Mouse (Mus musculus): Measurements from ENCODE around the gene Trhde. TPM values are rescaled to one million over a fixed set of nuclear protein-coding genes. Genes with fewer than 3 reads are reported as not detected.

The Trhde gene
- polyA plus RNA-seq, 1 experiment from 2014 or later = not detected

DNA sequence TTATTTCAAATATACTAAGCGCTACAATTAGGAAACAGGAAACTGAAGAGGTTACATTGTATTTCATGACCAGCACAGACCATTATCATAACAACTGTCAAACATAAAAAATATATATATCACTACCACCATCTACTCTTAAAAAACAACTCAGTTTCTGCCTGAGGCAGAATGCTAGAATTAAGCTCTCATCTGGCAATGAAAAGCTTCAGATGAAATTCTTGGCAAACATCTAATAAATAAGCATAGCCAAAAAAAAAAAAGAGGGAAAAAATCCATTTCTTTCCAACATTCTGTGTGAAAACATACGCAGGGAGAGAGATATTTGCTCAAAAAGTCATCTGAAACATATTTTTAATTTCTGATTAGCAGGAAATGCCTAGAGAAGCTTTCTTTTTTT lies 67.0 kb downstream of the Trhde start:
- H3K9ac ChIP-seq = no peak overlapping the region
- no peak overlapping the region for H3K4me2 ChIP-seq
- no peak overlapping the region for H3K27ac ChIP-seq (ENCODE audit: poor library complexity, severe bottlenecking)
- no peaks in the 10 kb centered on the region for H3K36me3 ChIP-seq
- ATAC-seq (ENCODE audit: insufficient number of reproducible peaks, low FRiP score) = no peak
- H3K9me3 ChIP-seq (replicated peaks) = no peaks in the 10 kb centered on the region
- H3K4me1 ChIP-seq (replicated peaks) = no peaks in the 10 kb centered on the region
- H3K4me3 ChIP-seq = no peak overlapping the region
- WGBS = 86% methylated on average over 2 of the region's 2 CpGs
- no peaks in the 10 kb centered on the region for H3K27me3 ChIP-seq (replicated peaks)

DNA sequence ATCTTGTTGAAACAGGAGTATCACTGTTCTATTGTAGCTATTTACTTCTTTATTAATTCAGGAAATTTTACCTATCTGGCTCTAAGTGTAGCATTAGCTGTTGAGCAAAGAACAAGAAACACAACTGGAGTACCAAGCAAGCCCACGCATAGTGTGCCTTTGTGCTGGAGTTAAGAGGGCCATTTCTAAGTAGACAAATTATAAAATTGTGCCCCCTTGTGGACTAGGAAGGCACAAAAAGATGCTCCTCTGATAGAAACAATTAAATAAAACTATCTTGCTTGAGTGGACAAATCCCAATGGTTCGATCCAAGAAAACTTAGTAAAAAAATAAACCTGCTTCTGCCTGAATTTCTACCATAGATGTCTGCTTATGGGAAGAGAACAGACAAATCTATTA lies 76.5 kb downstream of the Trhde start:
- WGBS = 72% methylated on average over 2 of the region's 2 CpGs
- no peak for ATAC-seq (ENCODE audit: insufficient number of reproducible peaks, low FRiP score)
- Histone ChIP-seq H3K4me2 (no peak overlapping the region), H3K4me1 (replicated peaks) (no peaks in the 10 kb centered on the region), H3K9ac (no peak overlapping the region), H3K36me3 (no peaks in the 10 kb centered on the region), H3K27ac (ENCODE audit: poor library complexity, severe bottlenecking) (no peak overlapping the region), H3K4me3 (no peak overlapping the region), H3K27me3 (replicated peaks) (no peaks in the 10 kb centered on the region), H3K9me3 (replicated peaks) (no peaks in the 10 kb centered on the region)

DNA sequence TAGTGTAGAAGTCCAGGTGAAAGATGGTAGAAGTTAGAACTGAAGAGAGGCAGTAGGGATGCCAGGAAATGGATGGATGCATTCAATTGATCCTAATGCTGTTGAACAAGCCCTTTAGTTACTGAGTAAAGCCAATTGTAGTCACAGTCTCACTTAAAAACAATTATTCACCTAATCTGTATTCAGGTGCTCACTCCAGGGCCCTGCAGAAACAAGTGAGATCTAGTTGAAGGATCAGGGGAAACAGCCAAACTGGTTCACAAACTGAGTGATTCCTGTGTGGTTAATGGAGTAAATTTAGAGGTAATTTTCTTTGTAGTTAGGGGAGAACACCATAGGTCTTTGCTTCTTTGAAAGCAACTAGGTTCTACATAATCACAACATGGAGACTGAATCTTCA lies 100.3 kb downstream of the Trhde start:
- H3K27ac ChIP-seq (ENCODE audit: poor library complexity, severe bottlenecking) = no peak overlapping the region
- H3K4me2 ChIP-seq = no peak overlapping the region
- no peaks in the 10 kb centered on the region for H3K36me3 ChIP-seq
- ATAC-seq (ENCODE audit: insufficient number of reproducible peaks, low FRiP score) = no peak
- no peaks in the 10 kb centered on the region for H3K9me3 ChIP-seq (replicated peaks)
- no peak overlapping the region for H3K9ac ChIP-seq
- no peak overlapping the region for H3K4me3 ChIP-seq
- H3K4me1 ChIP-seq (replicated peaks) = no peaks in the 10 kb centered on the region
- no peaks in the 10 kb centered on the region for H3K27me3 ChIP-seq (replicated peaks)

DNA sequence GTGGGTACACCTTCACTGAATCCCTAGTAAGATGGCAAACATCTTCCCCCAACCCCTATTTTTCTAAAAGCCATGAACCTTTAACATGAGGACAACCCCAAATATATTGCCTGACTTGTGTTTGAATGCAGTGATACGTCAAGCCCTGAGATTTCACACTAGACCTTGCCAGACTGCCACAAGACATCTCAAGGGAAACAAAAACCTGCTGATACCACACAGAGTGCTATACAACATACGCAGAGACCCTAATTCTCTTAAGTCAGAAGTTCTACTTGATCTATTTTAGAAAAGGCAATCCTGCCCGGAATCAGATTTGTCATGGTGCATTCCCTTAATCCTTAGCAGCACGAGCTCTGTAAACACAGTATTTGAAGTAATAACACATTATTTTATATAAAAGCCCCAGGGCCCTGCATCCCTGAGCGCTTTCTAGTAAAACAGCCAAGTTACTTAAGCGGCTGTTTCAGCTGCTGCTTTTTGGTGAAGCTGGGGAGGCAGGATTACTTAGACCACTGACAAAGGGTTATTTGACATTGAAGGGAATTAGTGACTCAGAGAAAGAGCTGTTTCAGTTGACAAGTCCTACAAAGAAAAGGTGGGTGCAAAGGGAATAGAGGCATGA lies 130.2 kb downstream of the Trhde start:
- Histone ChIP-seq H3K4me2 (no peak overlapping the region), H3K9ac (no peak overlapping the region), H3K4me3 (no peak overlapping the region), H3K27ac (ENCODE audit: poor library complexity, severe bottlenecking) (no peak overlapping the region), H3K27me3 (replicated peaks) (no peaks in the 10 kb centered on the region), H3K36me3 (no peaks in the 10 kb centered on the region), H3K4me1 (replicated peaks) (no peaks in the 10 kb centered on the region), H3K9me3 (replicated peaks) (no peaks in the 10 kb centered on the region)
- WGBS = 70% methylated on average over 6 of the region's 6 CpGs
- no peak for ATAC-seq (ENCODE audit: insufficient number of reproducible peaks, low FRiP score)

DNA sequence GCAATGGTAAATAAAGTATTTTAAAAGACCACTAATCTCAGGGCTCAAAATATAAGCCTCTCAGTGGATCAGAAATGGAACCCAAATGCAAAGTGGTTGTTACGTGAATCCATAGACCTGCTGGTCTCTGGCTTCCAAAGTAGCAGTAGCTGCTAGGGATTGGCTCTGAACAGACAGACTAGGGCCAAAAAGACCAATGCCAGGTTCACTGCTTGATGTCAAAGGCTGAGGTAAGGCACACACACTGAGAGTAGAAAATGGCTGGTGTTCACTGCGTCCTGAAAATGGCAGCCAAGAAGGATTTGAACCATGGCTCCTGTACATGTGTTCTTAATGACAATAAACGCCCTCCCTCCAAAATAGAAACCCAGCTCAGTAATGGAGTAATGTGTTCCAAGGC lies 209.1 kb downstream of the Trhde start:
- ATAC-seq (ENCODE audit: insufficient number of reproducible peaks, low FRiP score) = no peak
- Histone ChIP-seq H3K9me3 (replicated peaks) (no peaks in the 10 kb centered on the region), H3K4me2 (no peak overlapping the region), H3K4me3 (no peak overlapping the region), H3K27ac (ENCODE audit: poor library complexity, severe bottlenecking) (no peak overlapping the region), H3K9ac (no peak overlapping the region), H3K27me3 (replicated peaks) (no peaks in the 10 kb centered on the region), H3K4me1 (replicated peaks) (no peaks in the 10 kb centered on the region), H3K36me3 (no peaks in the 10 kb centered on the region)
- 66% methylated on average over 3 of the region's 3 CpGs for WGBS

DNA sequence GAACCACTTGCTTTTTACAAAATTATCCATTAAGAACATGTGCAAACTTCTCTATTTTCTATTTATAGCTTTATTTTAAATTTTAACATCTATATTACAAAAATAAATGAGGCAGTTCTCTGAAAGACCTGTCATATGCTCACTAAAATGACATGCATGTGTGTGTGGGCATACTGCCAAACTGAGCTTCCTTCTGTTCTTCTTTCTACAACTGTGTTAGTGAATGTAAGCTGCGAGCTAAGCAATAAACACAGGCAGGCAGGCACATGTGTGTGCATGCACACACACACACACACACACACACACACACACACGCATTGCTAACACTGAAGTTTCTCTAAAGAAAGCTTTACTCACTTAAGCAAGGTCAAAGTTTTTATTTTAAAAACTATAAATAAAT lies 223.2 kb downstream of the Trhde start:
- Histone ChIP-seq H3K4me3 (no peak overlapping the region), H3K36me3 (no peaks in the 10 kb centered on the region), H3K9ac (no peak overlapping the region), H3K27me3 (replicated peaks) (no peaks in the 10 kb centered on the region), H3K4me1 (replicated peaks) (no peaks in the 10 kb centered on the region), H3K27ac (ENCODE audit: poor library complexity, severe bottlenecking) (no peak overlapping the region), H3K4me2 (no peak overlapping the region), H3K9me3 (replicated peaks) (no peaks in the 10 kb centered on the region)
- 81% methylated on average over 2 of the region's 2 CpGs for WGBS
- no peak for ATAC-seq (ENCODE audit: insufficient number of reproducible peaks, low FRiP score)

DNA sequence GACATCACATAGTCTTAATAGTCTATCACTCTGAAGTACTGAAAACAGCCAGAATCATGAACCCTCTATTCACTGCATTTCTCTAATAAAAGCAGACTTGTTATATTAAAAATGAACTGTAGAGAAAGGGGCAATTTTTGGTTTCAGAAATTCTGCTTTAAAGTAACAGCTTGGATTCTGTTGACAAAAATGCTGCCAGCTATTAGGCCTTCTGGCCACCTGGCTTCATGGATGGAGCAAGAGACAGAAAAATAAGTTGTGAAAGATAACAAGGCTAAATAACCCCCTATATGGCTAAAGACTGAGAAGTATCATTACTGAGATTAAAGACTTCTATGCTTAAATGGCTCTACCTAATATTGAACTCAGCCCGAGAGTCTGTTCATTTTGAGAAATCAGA lies 234.2 kb downstream of the Trhde start:
- 76% methylated on average over 1 of the region's 1 CpGs for WGBS
- no peak overlapping the region for H3K27ac ChIP-seq (ENCODE audit: poor library complexity, severe bottlenecking)
- H3K36me3 ChIP-seq = no peaks in the 10 kb centered on the region
- no peak overlapping the region for H3K9ac ChIP-seq
- no peaks in the 10 kb centered on the region for H3K27me3 ChIP-seq (replicated peaks)
- ATAC-seq (ENCODE audit: insufficient number of reproducible peaks, low FRiP score) = no peak
- H3K4me1 ChIP-seq (replicated peaks) = no peaks in the 10 kb centered on the region
- no peaks in the 10 kb centered on the region for H3K9me3 ChIP-seq (replicated peaks)
- no peak overlapping the region for H3K4me3 ChIP-seq
- H3K4me2 ChIP-seq = no peak overlapping the region

DNA sequence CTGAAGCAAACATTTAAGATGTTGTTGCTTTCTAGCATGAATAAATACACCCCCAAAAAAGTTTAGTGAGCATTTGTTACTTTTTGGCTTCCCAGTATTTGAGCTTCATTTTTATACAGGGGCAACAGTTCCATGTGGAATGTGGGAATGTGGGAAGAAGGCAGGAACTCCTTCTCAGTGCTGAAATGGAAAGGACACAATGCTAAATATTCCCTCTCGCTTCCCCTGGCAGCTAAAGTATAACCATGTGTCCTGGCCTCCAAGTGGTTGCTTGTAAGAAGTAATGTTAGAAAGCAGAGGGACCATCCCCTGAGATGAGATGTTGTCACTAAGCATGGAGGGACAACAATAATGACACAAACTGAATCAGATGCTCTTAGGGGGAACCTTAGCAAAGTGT lies 292.9 kb downstream of the Trhde start:
- H3K36me3 ChIP-seq = no peaks in the 10 kb centered on the region
- H3K4me1 ChIP-seq (replicated peaks) = no peaks in the 10 kb centered on the region
- no peak overlapping the region for H3K4me2 ChIP-seq
- no peak overlapping the region for H3K4me3 ChIP-seq
- no peak overlapping the region for H3K27ac ChIP-seq (ENCODE audit: poor library complexity, severe bottlenecking)
- H3K9ac ChIP-seq = no peak overlapping the region
- WGBS = 74% methylated on average over 1 of the region's 1 CpGs
- no peak for ATAC-seq (ENCODE audit: insufficient number of reproducible peaks, low FRiP score)
- no peaks in the 10 kb centered on the region for H3K27me3 ChIP-seq (replicated peaks)
- H3K9me3 ChIP-seq (replicated peaks) = no peaks in the 10 kb centered on the region

DNA sequence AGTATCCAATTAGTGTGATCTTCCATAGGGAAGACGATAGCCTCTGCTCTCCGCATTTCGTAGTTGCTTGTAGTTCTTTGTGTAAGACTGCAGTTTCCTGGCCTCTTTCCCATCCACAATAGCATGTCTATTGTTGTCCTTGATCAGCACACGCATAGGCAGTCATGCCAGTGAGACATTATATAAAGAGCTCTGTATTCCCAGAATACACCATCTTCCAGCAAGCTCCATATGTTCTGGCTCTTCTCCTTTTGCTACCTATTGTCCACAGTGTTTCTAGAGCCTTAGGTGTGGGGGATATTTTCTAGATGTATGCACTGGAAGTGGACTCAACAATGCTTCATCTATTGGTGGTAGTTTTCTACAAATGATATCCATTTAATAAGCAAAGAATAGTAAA lies 313.3 kb downstream of the Trhde start:
- H3K27me3 ChIP-seq (replicated peaks) = no peaks in the 10 kb centered on the region
- H3K4me1 ChIP-seq (replicated peaks) = no peaks in the 10 kb centered on the region
- no peaks in the 10 kb centered on the region for H3K36me3 ChIP-seq
- WGBS = 80% methylated on average over 4 of the region's 4 CpGs
- H3K9me3 ChIP-seq (replicated peaks) = no peaks in the 10 kb centered on the region
- ATAC-seq (ENCODE audit: insufficient number of reproducible peaks, low FRiP score) = no peak
- H3K27ac ChIP-seq (ENCODE audit: poor library complexity, severe bottlenecking) = no peak overlapping the region
- H3K4me2 ChIP-seq = no peak overlapping the region
- no peak overlapping the region for H3K9ac ChIP-seq
- H3K4me3 ChIP-seq = no peak overlapping the region

DNA sequence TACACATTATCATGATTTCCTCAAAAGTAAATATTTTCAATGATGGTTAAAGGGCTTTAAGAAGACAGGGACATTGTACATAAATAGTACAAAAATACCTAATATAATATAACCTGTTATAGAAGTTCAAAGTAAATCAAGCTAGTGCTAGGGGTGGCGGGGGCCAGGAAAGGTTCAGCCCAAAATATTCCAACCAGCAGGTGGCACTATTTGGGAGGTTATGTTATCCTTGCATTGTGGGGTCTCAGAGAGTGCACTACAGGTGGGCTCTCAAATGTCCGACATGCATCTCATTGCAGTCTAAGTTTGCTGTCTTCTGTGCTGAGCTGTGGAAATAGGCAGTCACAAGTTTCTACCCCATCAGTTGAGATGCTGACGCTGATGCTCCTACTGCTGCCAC lies 346.5 kb downstream of the Trhde start:
- Histone ChIP-seq H3K36me3 (no peaks in the 10 kb centered on the region), H3K4me3 (no peak overlapping the region), H3K9me3 (replicated peaks) (no peaks in the 10 kb centered on the region), H3K27ac (ENCODE audit: poor library complexity, severe bottlenecking) (no peak overlapping the region), H3K9ac (no peak overlapping the region), H3K4me2 (no peak overlapping the region), H3K4me1 (replicated peaks) (no peaks in the 10 kb centered on the region), H3K27me3 (replicated peaks) (no peaks in the 10 kb centered on the region)
- 62% methylated on average over 3 of the region's 3 CpGs for WGBS
- ATAC-seq (ENCODE audit: insufficient number of reproducible peaks, low FRiP score) = no peak

DNA sequence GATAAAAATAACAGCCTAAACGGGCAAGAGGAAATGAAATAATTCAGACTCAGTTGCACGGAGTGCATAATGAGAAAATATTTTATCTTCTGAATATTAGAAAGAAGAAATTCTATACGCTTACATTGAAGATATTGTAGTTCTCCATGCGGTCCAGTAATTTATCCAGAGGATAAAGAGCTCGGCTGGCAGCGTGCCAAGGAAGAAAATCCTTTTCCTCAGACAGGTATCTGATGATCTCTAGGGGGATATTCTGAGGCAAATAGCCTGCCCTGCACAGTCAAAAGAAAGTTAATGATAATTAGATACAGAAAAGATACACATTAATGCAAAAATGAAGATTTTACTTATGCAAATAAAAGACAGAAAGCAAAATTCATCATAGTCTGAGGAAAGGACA lies 354.0 kb downstream of the Trhde start:
- no peak overlapping the region for H3K27ac ChIP-seq (ENCODE audit: poor library complexity, severe bottlenecking)
- ATAC-seq (ENCODE audit: insufficient number of reproducible peaks, low FRiP score) = no peak
- no peaks in the 10 kb centered on the region for H3K27me3 ChIP-seq (replicated peaks)
- no peaks in the 10 kb centered on the region for H3K9me3 ChIP-seq (replicated peaks)
- no peaks in the 10 kb centered on the region for H3K36me3 ChIP-seq
- H3K9ac ChIP-seq = no peak overlapping the region
- WGBS = 71% methylated on average over 6 of the region's 6 CpGs
- no peak overlapping the region for H3K4me3 ChIP-seq
- no peak overlapping the region for H3K4me2 ChIP-seq
- H3K4me1 ChIP-seq (replicated peaks) = no peaks in the 10 kb centered on the region

DNA sequence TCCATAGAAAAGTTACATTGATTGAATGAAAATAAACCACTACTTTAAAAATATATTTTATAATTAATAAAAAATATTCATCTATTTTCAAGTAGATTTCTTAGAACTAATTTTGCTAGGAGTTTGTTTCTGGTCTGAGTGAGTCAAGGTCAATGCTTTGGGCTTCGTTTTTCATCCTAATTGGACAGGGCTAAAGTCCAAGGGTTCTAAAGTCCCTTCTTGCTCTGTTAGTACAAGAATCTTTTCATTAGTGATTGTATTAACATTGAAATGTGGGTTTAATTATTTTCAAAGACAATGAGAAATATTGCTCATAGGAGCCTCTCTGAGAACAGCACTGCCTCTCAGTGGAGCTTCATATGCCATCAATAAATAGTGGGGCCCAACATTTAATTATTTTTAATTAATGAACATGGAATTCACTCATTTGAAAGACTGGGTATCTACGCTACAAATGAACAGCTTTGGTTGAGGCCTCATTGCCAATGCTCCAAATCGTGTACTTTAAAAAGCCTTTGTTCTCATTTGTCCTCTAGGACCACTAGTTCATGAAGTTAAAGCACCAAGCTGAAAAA lies 383.1 kb downstream of the Trhde start:
- Histone ChIP-seq H3K27ac (ENCODE audit: poor library complexity, severe bottlenecking) (no peak overlapping the region), H3K9me3 (replicated peaks) (no peaks in the 10 kb centered on the region), H3K4me3 (no peak overlapping the region), H3K4me1 (replicated peaks) (no peaks in the 10 kb centered on the region), H3K36me3 (no peaks in the 10 kb centered on the region), H3K4me2 (no peak overlapping the region), H3K9ac (no peak overlapping the region), H3K27me3 (replicated peaks) (no peaks in the 10 kb centered on the region)
- no peak for ATAC-seq (ENCODE audit: insufficient number of reproducible peaks, low FRiP score)
- 60% methylated on average over 3 of the region's 3 CpGs for WGBS

All from heart, embryonic 12.5 days (tissue).